Mouse (Mus musculus) midbrain, embryonic 15.5 days (tissue): Measurements from ENCODE around the gene Ndufs2. TPM values are rescaled to one million over a fixed set of nuclear protein-coding genes. Genes with fewer than 3 reads are reported as not detected.

Experiments
- ATAC-seq: fragments of 200-750 bp; cut with Nextera tagmentation; replicated peaks from 2 replicates; pipeline ENCODE4 v1.8.0; 2017; ENCODE audit warnings: moderate TSS enrichment
- H3K27ac ChIP-seq: fragments of 300-500 bp; sonication (generic); 2 replicates; pipeline ENCODE4 v1.5.1; 2015; ENCODE audit warnings: mild to moderate bottlenecking, inconsistent platforms
- H3K27me3 ChIP-seq: fragments of 300-500 bp; sonication (generic); replicated peaks from 2 replicates; pipeline ENCODE4 v1.6.1; 2015; ENCODE audit warnings: inconsistent platforms
- H3K36me3 ChIP-seq: fragments of 300-500 bp; sonication (generic); replicated peaks from 2 replicates; pipeline ENCODE4 v1.6.1; 2015; ENCODE audit warnings: inconsistent platforms
- H3K4me1 ChIP-seq: fragments of 300-500 bp; sonication (generic); 2 replicates; pipeline ENCODE4 v1.6.1; 2015; ENCODE audit warnings: inconsistent platforms
- H3K4me2 ChIP-seq: fragments of 300-500 bp; sonication (generic); 2 replicates; pipeline ENCODE4 v1.6.1; 2015; ENCODE audit warnings: inconsistent platforms, mild to moderate bottlenecking, moderate library complexity
- H3K4me3 ChIP-seq: fragments of 300-500 bp; sonication (generic); 2 replicates; pipeline ENCODE4 v1.5.1; 2015; ENCODE audit warnings: mild to moderate bottlenecking, inconsistent platforms
- H3K9ac ChIP-seq: fragments of 300-500 bp; sonication (generic); 2 replicates; pipeline ENCODE4 v1.6.1; 2015; ENCODE audit warnings: mild to moderate bottlenecking, inconsistent platforms
- H3K9me3 ChIP-seq: fragments of 300-500 bp; sonication (generic); 2 replicates; pipeline ENCODE4 v1.6.1; 2016; ENCODE audit warnings: inconsistent platforms
- WGBS: fragments of 180-500 bp; shearing (Covaris S2); methylation state at CpG from one replicate; pipeline ENCODE4 v1.1.7; 2015; ENCODE audit warnings: mixed read lengths; 5-methylcytosine and 5-hydroxymethylcytosine counted together
- polyA plus RNA-seq: library from polyadenylated mRNA; unstranded; fragments of >200 nt; fragmentation: Nextera tagmentation; extraction: Ambion mirVana; gene quantifications from 2 replicates; pipeline ENCODE4 v1.2.1, GENCODE M21; 2015

Ndufs2 gene
- polyA plus RNA-seq, 1 experiment from 2014 or later: 229 TPM

GRCm38 (mm10) chr1:171275144-171275734, 24.1 kb upstream of the Ndufs2 start:
- Histone ChIP-seq H3K27ac (no peak overlapping the region), H3K9ac (no peak overlapping the region), H3K4me3 (no peak overlapping the region), H3K36me3 (peaks cover 45% of the 10 kb centered on the region), H3K9me3 (no peaks in the 10 kb centered on the region), H3K4me2 (no peak overlapping the region), H3K4me1 (peaks cover 30% of the 10 kb centered on the region), H3K27me3 (no peaks in the 10 kb centered on the region)
- no peak for ATAC-seq
- 82% methylated on average over 11 of the region's 11 CpGs for WGBS

DNA sequence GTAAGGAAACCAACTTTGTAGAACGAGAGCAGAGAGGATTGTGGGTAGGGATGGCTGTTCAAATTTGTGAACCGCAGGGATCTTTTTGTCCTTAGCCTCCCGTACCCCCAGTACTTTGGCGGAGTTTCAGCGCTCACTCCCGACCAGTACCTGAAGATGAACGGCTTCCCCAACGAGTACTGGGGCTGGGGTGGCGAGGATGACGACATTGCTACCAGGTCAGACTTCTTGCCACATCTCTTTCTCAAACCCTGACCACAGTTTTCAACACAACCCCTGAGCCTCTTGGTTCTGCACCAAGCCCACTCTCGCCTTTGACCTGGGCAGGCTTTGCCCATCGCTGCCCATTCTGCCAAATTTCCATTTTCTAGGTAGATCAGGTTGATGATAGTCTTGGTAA, 23.0 kb upstream of the Ndufs2 start:
- WGBS: 95% methylated on average over 12 of the region's 12 CpGs
- H3K36me3 ChIP-seq: peaks cover 45% of the 10 kb centered on the region

DNA sequence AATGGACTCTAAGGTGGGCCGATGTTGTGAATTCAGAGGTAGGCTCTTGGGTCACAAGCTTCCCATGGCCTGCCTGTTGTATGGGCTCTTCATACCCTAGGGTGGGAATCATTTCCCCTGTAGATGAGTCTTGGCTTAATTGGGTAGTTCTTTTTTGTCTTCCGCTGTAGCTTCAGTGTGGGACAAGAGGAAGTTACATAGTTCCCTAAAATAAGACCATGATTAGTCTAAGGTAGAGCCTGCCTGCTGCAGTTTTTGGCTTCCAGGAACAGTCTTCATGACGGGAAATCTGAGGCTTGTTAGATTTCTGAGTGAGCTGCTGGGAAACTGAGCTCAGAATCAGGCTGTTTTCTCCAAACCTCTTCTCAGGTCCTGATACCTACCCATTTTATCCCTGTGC, 20.9 kb upstream of the Ndufs2 start:
- H3K4me3 ChIP-seq: no peak overlapping the region
- no peaks in the 10 kb centered on the region for H3K27me3 ChIP-seq
- WGBS: 97% methylated on average over 3 of the region's 3 CpGs
- H3K27ac ChIP-seq: no peak overlapping the region
- no peak for ATAC-seq
- no peak overlapping the region for H3K4me2 ChIP-seq
- no peak overlapping the region for H3K9ac ChIP-seq
- peaks cover 28% of the 10 kb centered on the region for H3K4me1 ChIP-seq
- peaks cover 41% of the 10 kb centered on the region for H3K36me3 ChIP-seq
- H3K9me3 ChIP-seq: no peaks in the 10 kb centered on the region

More for the DNA sequence above, 23.0 kb upstream of the Ndufs2 start:
- H3K4me2 ChIP-seq: no peak overlapping the region
- H3K9ac ChIP-seq: no peak overlapping the region
- no peaks in the 10 kb centered on the region for H3K27me3 ChIP-seq
- no peaks in the 10 kb centered on the region for H3K9me3 ChIP-seq
- H3K27ac ChIP-seq: no peak overlapping the region
- H3K4me1 ChIP-seq: peaks cover 28% of the 10 kb centered on the region
- ATAC-seq: no peak
- no peak overlapping the region for H3K4me3 ChIP-seq

DNA sequence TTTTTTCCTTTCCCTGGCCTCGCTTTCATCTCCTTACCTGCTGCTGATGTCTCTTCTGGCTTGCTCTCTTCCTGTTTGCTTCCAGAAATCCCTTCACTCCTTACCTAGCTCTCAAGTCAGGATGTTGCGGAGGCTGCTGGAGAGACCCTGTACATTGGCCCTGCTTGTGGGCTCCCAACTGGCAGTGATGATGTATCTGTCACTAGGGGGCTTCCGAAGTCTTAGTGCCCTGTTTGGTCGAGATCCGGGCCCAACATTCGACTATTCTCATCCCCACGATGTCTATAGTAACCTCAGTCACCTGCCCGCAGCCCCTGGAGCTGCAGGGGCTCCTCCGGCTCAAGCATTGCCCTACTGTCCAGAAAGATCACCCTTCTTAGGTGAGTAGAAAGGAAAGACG, 20.4 kb upstream of the Ndufs2 start:
- ATAC-seq: no peak
- Histone ChIP-seq H3K4me2 (peak overlapping the region; percentile 95), H3K36me3 (peaks cover 38% of the 10 kb centered on the region), H3K4me1 (peaks cover 28% of the 10 kb centered on the region), H3K27ac (no peak overlapping the region), H3K9ac (no peak overlapping the region), H3K4me3 (peak overlapping the region; percentile 83; the same call in 1 of the 2 replicates), H3K27me3 (no peaks in the 10 kb centered on the region), H3K9me3 (no peaks in the 10 kb centered on the region)
- 70% methylated on average over 10 of the region's 10 CpGs for WGBS

GRCm38 (mm10) chr1:171271196-171271595, 20.0 kb upstream of the Ndufs2 start:
- peaks cover 35% of the 10 kb centered on the region for H3K36me3 ChIP-seq
- no peaks in the 10 kb centered on the region for H3K9me3 ChIP-seq
- ATAC-seq: no peak
- H3K9ac ChIP-seq: peak overlapping the region; percentile 88
- H3K27me3 ChIP-seq: no peaks in the 10 kb centered on the region
- H3K27ac ChIP-seq: no peak overlapping the region
- peak overlapping the region; percentile 83 for H3K4me3 ChIP-seq
- WGBS: 61% methylated on average over 9 of the region's 9 CpGs
- H3K4me1 ChIP-seq: peaks cover 28% of the 10 kb centered on the region
- peak overlapping the region; percentile 95 for H3K4me2 ChIP-seq

DNA sequence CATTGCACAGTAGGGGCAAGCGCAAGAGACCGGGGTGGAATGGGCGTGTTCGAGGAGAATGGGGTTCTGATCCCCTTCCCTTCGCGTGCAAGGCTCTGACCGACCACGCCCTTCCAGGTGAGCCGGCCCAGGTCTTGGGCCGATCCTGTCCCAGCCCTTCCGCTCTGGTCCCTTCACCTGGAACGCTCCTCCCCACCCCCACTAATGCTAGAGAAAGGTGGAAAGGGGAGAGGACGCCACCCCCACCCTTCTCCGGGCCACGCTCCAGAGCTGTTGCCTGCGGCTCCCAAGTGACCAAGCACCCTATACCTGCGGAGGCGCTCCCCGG, 19.3 kb upstream of the Ndufs2 start:
- 1% methylated on average over 13 of the region's 19 CpGs for WGBS
- peak overlapping the region; percentile 95 for H3K4me2 ChIP-seq
- no peaks in the 10 kb centered on the region for H3K27me3 ChIP-seq
- peaks cover 28% of the 10 kb centered on the region for H3K4me1 ChIP-seq
- H3K36me3 ChIP-seq: peaks cover 28% of the 10 kb centered on the region
- H3K9ac ChIP-seq: peak overlapping the region; percentile 88
- ATAC-seq: peak; percentile 82
- H3K4me3 ChIP-seq: peak overlapping the region; percentile 83
- H3K9me3 ChIP-seq: no peaks in the 10 kb centered on the region
- peak overlapping the region; percentile 54 for H3K27ac ChIP-seq

DNA sequence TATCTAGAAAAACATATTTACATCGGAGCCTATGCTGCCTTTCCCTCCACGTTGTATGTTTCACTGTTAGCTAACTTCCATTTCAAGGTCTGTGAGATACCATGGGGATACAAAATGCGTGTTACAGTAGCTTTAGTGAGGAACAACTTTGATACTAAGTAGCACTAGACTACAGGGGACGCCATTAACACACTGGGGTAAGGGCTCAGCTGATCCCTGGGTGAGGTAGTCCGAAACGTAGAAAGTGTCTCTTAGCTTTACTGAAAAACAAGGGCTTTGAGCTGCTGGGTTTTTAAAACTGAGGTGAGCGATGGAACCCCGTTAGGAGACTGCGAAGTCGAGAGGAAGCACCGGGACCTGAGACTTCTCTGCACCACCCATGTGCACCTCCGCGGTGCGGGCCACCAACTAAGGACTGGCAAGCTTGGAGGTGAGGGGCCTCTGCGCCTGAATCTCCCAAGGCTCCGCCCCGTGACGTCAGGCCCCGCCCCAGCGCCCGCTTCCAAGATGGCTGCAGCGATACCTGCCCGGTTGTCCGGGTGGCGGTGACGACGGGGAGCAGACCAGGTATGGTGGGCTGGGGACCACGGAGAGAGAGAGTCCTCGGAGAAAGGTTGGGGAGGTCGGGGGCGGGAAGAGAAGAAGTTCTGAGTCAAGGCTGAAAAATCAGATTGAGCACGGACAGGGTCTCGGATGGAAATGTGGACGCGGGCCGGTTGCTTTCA, 18.8 kb upstream of the Ndufs2 start, which contains the start of gene B4galt3:
Gene B4galt3, plus strand, starts transcription at position 481 of the 725 bp plus-strand sequence.
- peak within 1 kb of the TSS; percentile 54 for H3K27ac ChIP-seq
- peak; percentile 95 for ATAC-seq
- H3K4me2 ChIP-seq: peak within 1 kb of the TSS; percentile 95
- no peaks in the 10 kb centered on the region for H3K27me3 ChIP-seq
- 3% methylated on average over 36 of the region's 36 CpGs for WGBS
- peaks cover 23% of the 10 kb centered on the region for H3K36me3 ChIP-seq
- H3K9ac ChIP-seq: peak within 1 kb of the TSS; percentile 88
- no peaks in the 10 kb centered on the region for H3K9me3 ChIP-seq
- H3K4me3 ChIP-seq: peak within 1 kb of the TSS; percentile 83
- H3K4me1 ChIP-seq: peaks cover 28% of the 10 kb centered on the region

GRCm38 (mm10) chr1:171268341-171268740, 17.2 kb upstream of the Ndufs2 start:
- 65% methylated on average over 1 of the region's 1 CpGs for WGBS
- peaks cover 9% of the 10 kb centered on the region; the same call in 1 of the 2 replicates for H3K36me3 ChIP-seq

DNA sequence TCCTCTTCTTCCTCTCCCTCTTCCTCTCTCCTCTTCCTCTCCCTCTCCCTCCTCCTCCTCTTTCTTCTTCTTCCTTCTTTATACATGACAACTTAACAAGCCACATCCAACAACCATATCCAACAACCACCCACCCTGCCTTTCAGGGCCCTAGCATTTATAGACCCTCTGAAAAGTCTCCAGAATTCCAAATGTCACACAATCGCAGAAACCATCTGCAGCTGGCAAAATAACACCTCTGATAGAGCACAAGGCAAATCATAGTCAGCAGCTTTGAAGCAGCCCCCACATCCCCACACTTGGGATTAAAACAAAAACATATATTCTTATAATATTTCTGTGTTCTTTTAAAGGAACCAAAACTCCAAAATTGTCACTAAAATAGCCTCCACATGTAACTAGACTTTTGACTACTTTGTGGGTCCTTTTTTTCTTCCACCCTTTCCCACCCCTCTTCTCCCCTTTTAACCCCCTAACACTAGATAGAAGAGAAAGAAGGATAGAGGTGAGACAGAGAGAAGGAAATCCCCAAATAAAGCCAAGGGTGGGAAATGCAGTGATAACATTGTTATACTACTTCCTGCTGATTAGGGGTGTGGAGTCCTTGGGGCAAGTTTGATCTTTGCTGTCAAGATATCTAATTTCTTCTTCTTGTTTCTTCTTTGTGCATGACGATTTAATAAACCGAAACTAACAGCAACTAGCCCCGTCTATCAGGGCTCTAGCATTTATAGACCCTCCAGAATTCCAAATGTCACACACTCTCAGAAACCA, 15.0 kb upstream of the Ndufs2 start:
- WGBS: 83% methylated on average over 4 of the region's 4 CpGs
- H3K4me3 ChIP-seq: no peak overlapping the region
- no peak overlapping the region for H3K9ac ChIP-seq
- H3K9me3 ChIP-seq: no peaks in the 10 kb centered on the region
- H3K27me3 ChIP-seq: no peaks in the 10 kb centered on the region
- H3K27ac ChIP-seq: no peak overlapping the region
- H3K36me3 ChIP-seq: no peaks in the 10 kb centered on the region
- H3K4me1 ChIP-seq: peaks cover 27% of the 10 kb centered on the region
- no peak for ATAC-seq
- no peak overlapping the region for H3K4me2 ChIP-seq

More at GRCm38 (mm10) chr1:171268341-171268740, 17.2 kb upstream of the Ndufs2 start:
- no peak overlapping the region for H3K4me2 ChIP-seq
- H3K4me3 ChIP-seq: no peak overlapping the region
- no peak for ATAC-seq
- no peaks in the 10 kb centered on the region for H3K9me3 ChIP-seq
- H3K4me1 ChIP-seq: peaks cover 31% of the 10 kb centered on the region
- H3K27me3 ChIP-seq: no peaks in the 10 kb centered on the region
- no peak overlapping the region for H3K9ac ChIP-seq
- H3K27ac ChIP-seq: no peak overlapping the region

DNA sequence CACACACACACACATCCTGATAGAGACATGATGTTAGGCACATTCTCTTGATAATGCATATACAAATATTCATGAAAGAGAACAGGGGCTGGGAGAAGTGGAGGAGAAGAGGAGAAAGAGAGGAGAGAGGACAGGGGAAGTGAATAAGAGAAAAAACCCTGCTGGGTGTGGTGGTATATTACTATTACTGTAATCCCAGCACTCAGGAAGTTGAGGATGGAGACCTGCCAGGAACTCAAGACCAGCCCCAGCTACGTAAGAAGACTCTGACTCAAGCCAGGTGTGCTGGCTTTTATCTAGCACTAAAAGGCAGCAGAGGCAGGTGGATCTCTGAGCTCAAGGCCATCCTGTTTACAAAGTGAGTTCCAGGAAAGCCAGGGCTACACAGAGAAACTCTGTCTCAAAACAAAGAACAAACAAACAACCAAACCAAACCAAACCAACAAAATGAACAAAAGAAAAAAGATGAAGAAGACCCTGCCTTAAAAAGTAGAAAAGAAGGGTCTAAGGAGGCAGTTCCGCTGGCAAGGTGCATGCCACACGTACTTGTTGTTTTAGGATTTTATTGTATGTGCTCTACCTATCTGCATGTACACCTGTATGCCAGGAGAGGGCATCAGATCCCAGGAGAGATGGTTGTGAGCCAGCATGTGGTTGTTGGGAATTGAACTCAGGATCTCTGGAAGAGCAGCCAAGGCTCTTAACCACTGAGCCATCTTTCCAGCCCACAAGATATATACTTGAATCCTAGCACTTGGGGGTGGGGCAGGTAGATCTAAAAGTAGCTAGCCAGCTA, 12.7 kb upstream of the Ndufs2 start:
- Histone ChIP-seq H3K9ac (no peak overlapping the region), H3K4me2 (peak overlapping the region; percentile 56), H3K4me3 (peak overlapping the region; percentile 13; the same call in 1 of the 2 replicates), H3K9me3 (no peaks in the 10 kb centered on the region), H3K27me3 (no peaks in the 10 kb centered on the region), H3K27ac (peak overlapping the region; percentile 83), H3K4me1 (peaks cover 14% of the 10 kb centered on the region), H3K36me3 (no peaks in the 10 kb centered on the region)
- ATAC-seq: peak; percentile 5
- 86% methylated on average over 3 of the region's 3 CpGs for WGBS

- H3K27me3 ChIP-seq: no peaks in the 10 kb centered on the region
- no peaks in the 10 kb centered on the region for H3K36me3 ChIP-seq
- H3K4me3 ChIP-seq: peak overlapping the region; percentile 13; the same call in 1 of the 2 replicates
- H3K27ac ChIP-seq: peak overlapping the region; percentile 83
- peak; percentile 96 for ATAC-seq
- H3K4me1 ChIP-seq: peaks cover 14% of the 10 kb centered on the region
- H3K9me3 ChIP-seq: no peaks in the 10 kb centered on the region
- H3K9ac ChIP-seq: no peak overlapping the region; the same call in 1 of the 2 replicates
- WGBS: 0% methylated on average over 1 of the region's 2 CpGs
- H3K4me2 ChIP-seq: peak overlapping the region; percentile 56
Measured at GRCm38 (mm10) chr1:171263185-171263611, 12.0 kb upstream of the Ndufs2 start.
